Mouse (Mus musculus) cerebellum, adult (tissue): ENCODE measurements around the gene Cyp1a1.
A peak's percentile ranks its signal among the peaks of the same experiment; 100 is the strongest.
"Not testable (repeated sequence)": the region's sequence is repeated elsewhere in the genome, so short reads cannot be mapped to it uniquely, and the experiment has no call there.

Source experiments
- ATAC-seq: cut with Nextera tagmentation; 2 replicates; pipeline ENCODE4 v1.9.2; 2017; ENCODE audit warnings: mild to moderate bottlenecking, moderate library complexity, mixed read lengths; ENCODE audit not compliant: insufficient number of reproducible peaks, low FRiP score, low TSS enrichment

Gene Cyp1a1

GRCm38 (mm10) chr9:57696380-57697285 is 8.9 kb downstream of the Cyp1a1 start:
- peak; percentile 68 for ATAC-seq

GRCm38 (mm10) chr9:57697380-57697779 is 9.7 kb downstream of the Cyp1a1 start:
- no peak for ATAC-seq

GRCm38 (mm10) chr9:57698466-57699150 is 10.9 kb downstream of the Cyp1a1 start:
- ATAC-seq, result no peak

- no peak for ATAC-seq
Observed at GRCm38 (mm10) chr9:57706496-57706895, 18.8 kb downstream of the Cyp1a1 start.

GRCm38 (mm10) chr9:57708068-57708719 is 20.5 kb downstream of the Cyp1a1 start, which contains the start of gene Edc3:
Gene Edc3, plus strand, starts transcription at chr9:57708540.
- peak; percentile 70; the same call in 1 of the 2 replicates for ATAC-seq

- peak; percentile 15; the same call in 1 of the 2 replicates for ATAC-seq
Observed at GRCm38 (mm10) chr9:57708720-57709274, 21.1 kb downstream of the Cyp1a1 start.

- not testable (repeated sequence) for ATAC-seq
Observed at GRCm38 (mm10) chr9:57710214-57710613, 22.5 kb downstream of the Cyp1a1 start.

- ATAC-seq, result no peak
Observed at GRCm38 (mm10) chr9:57712194-57712593, 24.5 kb downstream of the Cyp1a1 start.

GRCm38 (mm10) chr9:57718408-57718807 is 30.7 kb downstream of the Cyp1a1 start:
- peak; percentile 45; the same call in 1 of the 2 replicates for ATAC-seq

- ATAC-seq, result no peak
Observed at GRCm38 (mm10) chr9:57720736-57721135, 33.0 kb downstream of the Cyp1a1 start.

- no peak for ATAC-seq
Observed at GRCm38 (mm10) chr9:57722371-57722770, 34.6 kb downstream of the Cyp1a1 start.

GRCm38 (mm10) chr9:57723315-57723715 is 35.6 kb downstream of the Cyp1a1 start:
- no peak for ATAC-seq

GRCm38 (mm10) chr9:57723796-57724195 is 36.1 kb downstream of the Cyp1a1 start:
- no peak for ATAC-seq

GRCm38 (mm10) chr9:57724701-57725100 is 37.0 kb downstream of the Cyp1a1 start:
- ATAC-seq, result no peak

- no peak; the same call in 1 of the 2 replicates for ATAC-seq
Observed at GRCm38 (mm10) chr9:57728312-57728711, 40.6 kb downstream of the Cyp1a1 start.

- no peak for ATAC-seq
Observed at GRCm38 (mm10) chr9:57733606-57734005, 45.9 kb downstream of the Cyp1a1 start.

- ATAC-seq, result no peak
Observed at GRCm38 (mm10) chr9:57739863-57740262, 52.1 kb downstream of the Cyp1a1 start.

GRCm38 (mm10) chr9:57744462-57745091 is 56.8 kb downstream of the Cyp1a1 start:
- no peak for ATAC-seq

- ATAC-seq, result no peak
Observed at GRCm38 (mm10) chr9:57747067-57747466, 59.3 kb downstream of the Cyp1a1 start.

- no peak for ATAC-seq
Observed at GRCm38 (mm10) chr9:57748137-57748536, 60.4 kb downstream of the Cyp1a1 start.
